Mouse (Mus musculus) thymus, adult 2 months (tissue): ENCODE data around the gene Gm20388.

Experiments
- CTCF ChIP-seq: fragments of 200-500 bp; IDR thresholded peaks from 2 replicates; pipeline ENCODE4 v1.5.1; 2012; ENCODE audit warnings: mild to moderate bottlenecking, control low read depth, low read length, moderate library complexity, borderline replicate concordance; ENCODE audit not compliant: control insufficient read depth, poor library complexity, insufficient read depth; ENCODE audit errors: extremely low read depth
- POLR2A ChIP-seq: fragments of 200-500 bp; IDR thresholded peaks from 2 replicates; pipeline ENCODE4 v1.6.1; 2012; ENCODE audit warnings: mild to moderate bottlenecking, low read length, control low read depth, moderate library complexity; ENCODE audit not compliant: control insufficient read depth, poor library complexity, insufficient read depth; ENCODE audit errors: extremely low read depth

GRCm38 (mm10) chr8:123766516-123766915, 3855.9 kb downstream of the Gm20388 start:
- TF ChIP-seq POLR2A = no peak
- TF ChIP-seq CTCF = no peak
